Mouse (Mus musculus) gastrocnemius, postnatal 10 days (tissue): ENCODE data around the gene Acsf2. TPM values are rescaled to one million over a fixed set of nuclear protein-coding genes. Genes with fewer than 3 reads are reported as not detected.

Experiments used
- DNase-seq: peaks from one replicate; pipeline ENCODE4 v3.0.0; 2021; ENCODE audit warnings: mixed read lengths
- total RNA-seq, 2 experiments: library from RNA; stranded (reverse); gene quantifications; 2 replicates each; pipeline ENCODE4 v1.2.3; 2021

The Acsf2 gene
- total RNA-seq, 2 experiments from 2014 or later, result 8.1 to 10.0 TPM

GRCm38 (mm10) chr11:94548041-94548784 lies 53.5 kb downstream of the Acsf2 start:
- DNase-seq, result peak; percentile 47

GRCm38 (mm10) chr11:94547271-94547670 lies 54.4 kb downstream of the Acsf2 start:
- no peak for DNase-seq

GRCm38 (mm10) chr11:94546381-94546780 lies 55.3 kb downstream of the Acsf2 start:
- DNase-seq, result no peak

GRCm38 (mm10) chr11:94544422-94544821 lies 57.2 kb downstream of the Acsf2 start:
- DNase-seq, result peak; percentile 32

GRCm38 (mm10) chr11:94543932-94544331 lies 57.7 kb downstream of the Acsf2 start:
- DNase-seq, result peak; percentile 98

- DNase-seq, result no peak
Observed at GRCm38 (mm10) chr11:94543344-94543743, 58.3 kb downstream of the Acsf2 start.

- DNase-seq, result no peak
Observed at GRCm38 (mm10) chr11:94542400-94542799, 59.3 kb downstream of the Acsf2 start.

- DNase-seq, result no peak
Observed at GRCm38 (mm10) chr11:94539761-94540160, 61.9 kb downstream of the Acsf2 start.

- DNase-seq, result no peak
Observed at GRCm38 (mm10) chr11:94538733-94539292, 62.9 kb downstream of the Acsf2 start.

GRCm38 (mm10) chr11:94533171-94533570 lies 68.5 kb downstream of the Acsf2 start:
- no peak for DNase-seq

- DNase-seq, result no peak
Observed at GRCm38 (mm10) chr11:94528879-94529278, 72.8 kb downstream of the Acsf2 start.

- no peak for DNase-seq
Observed at GRCm38 (mm10) chr11:94526171-94526879, 75.3 kb downstream of the Acsf2 start.

GRCm38 (mm10) chr11:94521219-94521843 lies 80.3 kb downstream of the Acsf2 start, which contains the start of gene Mycbpap:
TSS of gene Mycbpap (minus strand) at chr11:94521742.
- no peak for DNase-seq

- DNase-seq, result no peak
Observed at GRCm38 (mm10) chr11:94513452-94513851, 88.2 kb downstream of the Acsf2 start.

GRCm38 (mm10) chr11:94508976-94509375 lies 92.7 kb downstream of the Acsf2 start:
- no peak for DNase-seq

Other genes starting within 250 kb of the Acsf2 start
- gene Abcc3, start 208.9 kb downstream of the Acsf2 start, total RNA-seq, result 1 to 10 TPM; 1.9 to 2.1 TPM
- 1 to 10 TPM; 7.0 to 9.0 TPM for gene Cacna1g, start 127.7 kb downstream of the Acsf2 start, total RNA-seq
- not detected for gene Spata20, start 115.7 kb downstream of the Acsf2 start, total RNA-seq
- under 1 TPM; 0.21 to 0.59 TPM for gene Epn3, start 101.9 kb downstream of the Acsf2 start, total RNA-seq
- not detected for gene Mycbpap, start 80.1 kb downstream of the Acsf2 start, total RNA-seq
- 1 to 10 TPM; 4.3 to 6.0 TPM for gene Rsad1, start 52.6 kb downstream of the Acsf2 start, total RNA-seq
- gene Chad, start 36.8 kb downstream of the Acsf2 start, total RNA-seq, result 10 to 100 TPM; 10.3 to 14.3 TPM
- 10 to 100 TPM; 40.4 to 51.2 TPM for gene Lrrc59, start 27.9 kb upstream of the Acsf2 start, total RNA-seq
- 10 to 100 TPM; 50.2 to 63.1 TPM for gene Mrpl27, start 51.9 kb upstream of the Acsf2 start, total RNA-seq
- 1 to 10 TPM; 1.3 to 1.5 TPM for gene Eme1, start 52.1 kb upstream of the Acsf2 start, total RNA-seq
- gene Xylt2, start 75.6 kb upstream of the Acsf2 start, total RNA-seq, result 10 to 100 TPM; 10.1 to 12.3 TPM
- gene Gm11541, start 102.6 kb upstream of the Acsf2 start, total RNA-seq, result not detected
- gene Cdc34b, start 139.9 kb upstream of the Acsf2 start, total RNA-seq, result under 1 TPM; 0.80 to 0.81 TPM
- gene Tmem92, start 180.8 kb upstream of the Acsf2 start, total RNA-seq, result not detected